Mouse (Mus musculus): Measurements from ENCODE around the gene Zfp28. TPM values are rescaled to one million over a fixed set of nuclear protein-coding genes. Genes with fewer than 3 reads are reported as not detected.
"Not testable (repeated sequence)": the region's sequence is repeated elsewhere in the genome, so short reads cannot be mapped to it uniquely, and the experiment has no call there.

The Zfp28 gene
- polyA plus RNA-seq, 1 experiment from 2014 or later, result 12.6 TPM

DNA sequence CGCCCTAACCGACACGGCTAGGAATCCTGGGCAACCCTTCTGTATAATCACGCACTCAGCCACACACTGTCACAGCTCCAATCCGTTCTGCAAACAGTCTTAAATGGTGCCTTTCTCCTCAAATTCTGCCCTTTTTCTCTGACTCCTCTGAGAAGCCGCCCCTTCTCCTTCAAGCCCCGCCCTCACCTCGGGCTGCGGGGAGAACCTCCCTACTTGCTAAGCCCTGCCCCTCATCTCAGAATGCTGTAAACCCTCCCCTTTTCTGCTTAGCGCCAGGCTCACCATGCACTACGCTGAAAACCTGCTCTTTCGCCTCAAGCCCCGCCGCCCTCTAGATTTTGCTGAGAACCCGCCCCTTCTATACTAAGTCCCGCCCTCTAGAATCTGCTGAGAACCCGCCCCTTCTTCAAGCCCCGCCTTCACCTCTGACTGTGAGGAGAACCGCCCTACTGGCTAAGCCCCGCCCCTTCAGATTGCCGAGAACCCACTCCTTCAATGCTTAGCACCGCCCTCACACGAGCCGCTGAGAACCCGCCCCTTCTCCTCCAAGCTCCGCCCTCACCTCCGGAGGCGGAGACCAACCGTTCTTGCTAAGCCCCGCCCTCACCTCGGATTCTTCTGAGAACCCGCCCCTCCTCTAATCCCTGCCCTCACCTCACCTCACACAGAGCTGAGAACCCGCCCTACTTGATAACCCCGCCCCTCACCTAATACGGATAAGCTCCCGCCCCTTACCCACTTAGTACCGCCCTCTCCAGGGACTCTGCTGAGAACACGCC is 20.6 kb upstream of the Zfp28 start:
- DNase-seq (ENCODE audit: low spot score, missing footprints), result peak; percentile 100
- ATAC-seq (ENCODE audit: low FRiP score), result peak; percentile 94
- peak overlapping the region; percentile 82 for H3K27ac ChIP-seq (ENCODE audit: low read depth, low read length)
- no peaks in the 10 kb centered on the region for H3K9me3 ChIP-seq (ENCODE audit: control insufficient read depth, low read length)
- no peaks in the 10 kb centered on the region for H3K27me3 ChIP-seq (ENCODE audit: control insufficient read depth, insufficient read depth, low read length)
- peak overlapping the region; percentile 26 for H3K4me3 ChIP-seq (ENCODE audit: low read depth, low read length)
- whole genome bisulfite sequencing, result 1% methylated on average over 38 of the region's 38 CpGs
- peak overlapping the region; percentile 52 for H3K4me2 ChIP-seq
- H3K36me3 ChIP-seq (ENCODE audit: control insufficient read depth, insufficient read depth, low read length), result no peaks in the 10 kb centered on the region
- H3K9ac ChIP-seq (ENCODE audit: low read length), result peak overlapping the region; percentile 53
- peaks cover 4% of the 10 kb centered on the region; the same call in 1 of the 2 replicates for H3K4me1 ChIP-seq (ENCODE audit: control insufficient read depth, insufficient read depth, low read length)

DNA sequence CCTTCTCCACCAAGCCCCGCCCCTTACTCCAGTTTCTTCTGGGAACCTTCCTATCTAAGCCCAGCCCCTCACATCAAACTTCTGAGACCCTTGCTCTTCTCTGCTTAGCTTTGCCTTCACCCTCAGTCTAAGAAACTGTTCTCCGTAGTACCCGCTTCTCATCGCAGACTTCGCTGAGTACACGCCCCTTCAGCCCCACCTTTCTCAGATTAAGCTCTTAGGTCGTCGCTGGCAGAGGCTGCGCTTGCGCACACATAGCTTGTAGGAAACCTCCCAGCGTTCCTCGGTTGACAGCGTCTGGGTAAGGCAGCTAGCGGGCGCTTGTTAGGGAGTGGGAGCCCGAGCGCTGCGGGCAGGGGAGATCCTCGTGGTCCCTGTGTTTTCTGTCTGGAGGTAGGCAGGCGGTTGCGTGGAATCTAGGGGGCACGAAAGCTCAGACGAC is 20.0 kb upstream of the Zfp28 start, which contains the start of gene Zfp78:
TSS of gene Zfp78 (plus strand) at position 234 of the 442 bp plus-strand sequence.
- Histone ChIP-seq H3K9ac (ENCODE audit: low read length) (peak within 1 kb of the TSS; percentile 53), H3K36me3 (ENCODE audit: control insufficient read depth, insufficient read depth, low read length) (no peaks in the 10 kb centered on the region), H3K9me3 (ENCODE audit: control insufficient read depth, low read length) (no peaks in the 10 kb centered on the region), H3K27ac (ENCODE audit: low read depth, low read length) (peak within 1 kb of the TSS; percentile 82), H3K4me2 (peak within 1 kb of the TSS; percentile 52), H3K4me1 (ENCODE audit: control insufficient read depth, insufficient read depth, low read length) (peaks cover 4% of the 10 kb centered on the region; the same call in 1 of the 2 replicates), H3K27me3 (ENCODE audit: control insufficient read depth, insufficient read depth, low read length) (no peaks in the 10 kb centered on the region), H3K4me3 (ENCODE audit: low read depth, low read length) (peak within 1 kb of the TSS; percentile 26)
- DNase-seq (ENCODE audit: low spot score, missing footprints), result peak; percentile 99
- WGBS, result under 1% methylated on average over 23 of the region's 23 CpGs
- peak; percentile 82 for ATAC-seq (ENCODE audit: low FRiP score)

DNA sequence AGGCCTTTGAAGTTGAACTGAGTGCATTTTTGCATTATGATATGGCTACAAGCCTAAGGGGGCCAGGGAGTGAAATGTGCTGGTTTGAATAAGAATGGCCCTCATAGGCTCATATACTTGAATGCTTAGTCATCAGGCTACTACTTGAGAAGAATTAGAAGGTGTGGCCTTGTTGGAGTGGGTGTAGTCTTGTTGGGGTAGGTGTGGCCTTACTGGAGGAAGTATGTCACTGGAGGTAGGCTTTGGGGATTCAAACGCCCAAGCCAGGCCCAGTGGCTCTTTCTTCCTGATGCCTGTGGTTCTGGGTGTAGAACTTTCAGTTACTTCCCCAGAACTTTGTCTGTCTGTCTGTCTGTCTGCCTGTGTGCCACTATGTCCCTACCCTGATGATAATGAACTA is 18.3 kb upstream of the Zfp28 start:
- no peak overlapping the region for H3K4me3 ChIP-seq (ENCODE audit: low read depth, low read length)
- no peaks in the 10 kb centered on the region for H3K27me3 ChIP-seq (ENCODE audit: control insufficient read depth, insufficient read depth, low read length)
- H3K36me3 ChIP-seq (ENCODE audit: control insufficient read depth, insufficient read depth, low read length), result no peaks in the 10 kb centered on the region
- ATAC-seq (ENCODE audit: low FRiP score) (no peak), DNase-seq (ENCODE audit: low spot score, missing footprints) (no peak)
- H3K4me1 ChIP-seq (ENCODE audit: control insufficient read depth, insufficient read depth, low read length), result peaks cover 4% of the 10 kb centered on the region; the same call in 1 of the 2 replicates
- no peak overlapping the region for H3K27ac ChIP-seq (ENCODE audit: low read depth, low read length)
- no peak overlapping the region for H3K4me2 ChIP-seq
- H3K9ac ChIP-seq (ENCODE audit: low read length), result no peak overlapping the region
- 47% methylated on average over 1 of the region's 1 CpGs for WGBS
- H3K9me3 ChIP-seq (ENCODE audit: control insufficient read depth, low read length), result no peaks in the 10 kb centered on the region

DNA sequence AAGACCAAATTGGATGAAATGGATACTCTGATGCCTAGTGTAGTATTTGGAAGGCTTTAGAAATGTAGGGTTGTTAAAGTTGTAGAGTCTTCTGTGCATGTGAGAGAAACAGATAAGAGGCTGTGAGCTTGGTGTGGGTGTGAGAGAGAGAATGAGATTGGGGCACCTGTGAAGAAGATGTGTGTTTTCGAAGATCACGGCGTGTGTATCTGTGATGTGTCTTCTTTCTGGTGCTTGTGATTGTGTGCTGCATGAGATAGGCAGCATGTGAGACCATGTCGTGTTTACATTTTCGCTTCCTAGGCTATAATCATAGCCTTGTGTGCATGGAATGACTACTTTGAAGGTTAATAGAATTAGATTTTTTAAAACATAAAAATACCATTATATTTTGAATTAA is 15.9 kb upstream of the Zfp28 start:
- Histone ChIP-seq H3K9ac (ENCODE audit: low read length) (no peak overlapping the region), H3K4me2 (no peak overlapping the region), H3K9me3 (ENCODE audit: control insufficient read depth, low read length) (no peaks in the 10 kb centered on the region), H3K4me3 (ENCODE audit: low read depth, low read length) (no peak overlapping the region), H3K27ac (ENCODE audit: low read depth, low read length) (no peak overlapping the region), H3K27me3 (ENCODE audit: control insufficient read depth, insufficient read depth, low read length) (no peaks in the 10 kb centered on the region), H3K4me1 (ENCODE audit: control insufficient read depth, insufficient read depth, low read length) (peaks cover 3% of the 10 kb centered on the region; the same call in 1 of the 2 replicates), H3K36me3 (ENCODE audit: control insufficient read depth, insufficient read depth, low read length) (no peaks in the 10 kb centered on the region)
- ATAC-seq (ENCODE audit: low FRiP score) (no peak), DNase-seq (ENCODE audit: low spot score, missing footprints) (no peak)
- WGBS, result 89% methylated on average over 5 of the region's 5 CpGs

DNA sequence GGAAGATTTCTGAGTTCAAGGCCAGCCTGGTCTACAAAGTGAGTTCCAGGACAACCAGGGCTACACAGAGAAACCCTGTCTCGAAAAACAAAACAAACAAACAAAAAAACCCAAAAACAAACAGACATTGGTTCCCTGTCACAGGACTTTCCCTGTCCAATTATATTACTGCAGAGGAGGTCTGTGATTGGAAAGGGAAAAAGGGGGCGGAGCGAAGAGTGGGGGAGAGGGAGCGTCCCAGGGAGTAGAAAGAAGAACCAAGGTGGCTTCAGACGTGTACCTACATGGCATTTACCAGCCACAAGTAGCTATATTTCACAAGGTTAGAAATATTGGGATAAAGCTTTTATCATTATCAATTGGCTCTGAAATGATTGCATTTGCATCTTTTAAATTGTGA is 14.9 kb upstream of the Zfp28 start:
- H3K36me3 ChIP-seq (ENCODE audit: control insufficient read depth, insufficient read depth, low read length); H3K9ac ChIP-seq (ENCODE audit: low read length); H3K4me1 ChIP-seq (ENCODE audit: control insufficient read depth, insufficient read depth, low read length); DNase-seq (ENCODE audit: low spot score, missing footprints); H3K4me2 ChIP-seq; ATAC-seq (ENCODE audit: low FRiP score); H3K27ac ChIP-seq (ENCODE audit: low read depth, low read length); H3K27me3 ChIP-seq (ENCODE audit: control insufficient read depth, insufficient read depth, low read length); H3K4me3 ChIP-seq (ENCODE audit: low read depth, low read length); H3K9me3 ChIP-seq (ENCODE audit: control insufficient read depth, low read length): not testable (repeated sequence)
- 80% methylated on average over 5 of the region's 5 CpGs for WGBS

DNA sequence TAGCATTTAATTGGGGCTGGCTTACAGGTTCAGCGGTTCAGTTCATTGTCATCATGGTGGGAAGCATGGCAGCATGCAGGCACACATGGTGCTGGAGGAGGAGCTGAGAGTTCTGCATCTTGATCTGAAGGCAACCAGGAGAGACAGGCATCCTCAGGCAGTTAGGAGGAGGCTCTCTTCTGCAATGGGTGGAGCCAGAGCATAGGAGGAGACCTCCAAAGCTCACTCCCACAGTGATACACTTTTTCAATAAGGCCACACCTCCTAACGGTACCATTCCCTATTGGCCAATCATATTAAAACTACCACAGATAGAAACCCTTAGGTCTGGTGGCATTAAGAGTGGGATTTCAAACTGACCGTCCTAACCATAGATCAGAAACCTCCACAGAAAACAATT is 13.6 kb upstream of the Zfp28 start:
- DNase-seq (ENCODE audit: low spot score, missing footprints), result no peak
- Histone ChIP-seq H3K4me3 (ENCODE audit: low read depth, low read length) (no peak overlapping the region), H3K27me3 (ENCODE audit: control insufficient read depth, insufficient read depth, low read length) (no peaks in the 10 kb centered on the region), H3K4me1 (ENCODE audit: control insufficient read depth, insufficient read depth, low read length) (no peaks in the 10 kb centered on the region), H3K4me2 (no peak overlapping the region), H3K9me3 (ENCODE audit: control insufficient read depth, low read length) (no peaks in the 10 kb centered on the region), H3K36me3 (ENCODE audit: control insufficient read depth, insufficient read depth, low read length) (no peaks in the 10 kb centered on the region), H3K27ac (ENCODE audit: low read depth, low read length) (no peak overlapping the region), H3K9ac (ENCODE audit: low read length) (no peak overlapping the region)
- 86% methylated on average over 3 of the region's 3 CpGs for WGBS
- ATAC-seq (ENCODE audit: low FRiP score), result no peak

DNA sequence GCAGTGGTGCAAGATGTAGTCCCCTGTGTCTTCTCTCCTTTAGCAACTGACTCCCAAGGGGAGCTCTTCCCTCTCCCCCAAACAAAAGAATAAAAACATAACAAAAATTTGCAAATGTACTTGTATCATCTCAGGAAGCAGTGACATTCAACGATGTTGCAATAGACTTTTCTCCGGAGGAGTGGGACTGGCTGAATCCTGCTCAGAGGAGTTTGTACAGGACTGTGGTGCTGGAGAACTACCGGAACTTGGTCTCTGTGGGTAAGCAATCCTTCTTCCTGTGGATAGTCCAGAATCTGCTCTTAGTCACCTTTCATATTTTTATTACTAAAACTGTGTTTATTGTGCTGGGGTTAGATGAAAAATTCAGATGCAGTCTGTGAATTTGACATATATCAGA is 10.1 kb upstream of the Zfp28 start:
- Histone ChIP-seq H3K4me3 (ENCODE audit: low read depth, low read length) (no peak overlapping the region), H3K27ac (ENCODE audit: low read depth, low read length) (no peak overlapping the region), H3K9ac (ENCODE audit: low read length) (no peak overlapping the region), H3K9me3 (ENCODE audit: control insufficient read depth, low read length) (no peaks in the 10 kb centered on the region), H3K4me1 (ENCODE audit: control insufficient read depth, insufficient read depth, low read length) (no peaks in the 10 kb centered on the region), H3K27me3 (ENCODE audit: control insufficient read depth, insufficient read depth, low read length) (no peaks in the 10 kb centered on the region), H3K4me2 (no peak overlapping the region), H3K36me3 (ENCODE audit: control insufficient read depth, insufficient read depth, low read length) (no peaks in the 10 kb centered on the region)
- 95% methylated on average over 3 of the region's 3 CpGs for WGBS
- no peak for ATAC-seq (ENCODE audit: low FRiP score)
- no peak for DNase-seq (ENCODE audit: low spot score, missing footprints)

DNA sequence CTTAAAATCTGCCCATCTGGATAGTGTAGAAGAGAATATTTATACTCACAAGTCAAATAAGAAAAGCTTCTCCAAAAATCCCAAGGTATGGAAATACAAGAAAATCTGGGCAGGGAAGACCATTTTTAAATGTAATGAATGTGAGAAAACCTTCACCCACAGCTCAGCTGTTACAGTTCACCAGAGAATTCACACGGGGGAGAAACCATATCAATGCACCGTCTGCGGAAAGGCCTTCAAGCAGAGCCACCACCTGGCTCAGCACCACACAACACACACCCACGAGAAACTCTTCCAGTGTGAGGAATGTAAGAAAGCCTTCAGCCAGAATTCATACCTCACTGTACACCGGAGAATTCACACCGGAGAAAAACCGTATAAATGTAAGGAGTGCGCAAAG is 4.7 kb upstream of the Zfp28 start:
- H3K4me3 ChIP-seq (ENCODE audit: low read depth, low read length), result no peak overlapping the region
- H3K36me3 ChIP-seq (ENCODE audit: control insufficient read depth, insufficient read depth, low read length), result no peaks in the 10 kb centered on the region
- H3K4me1 ChIP-seq (ENCODE audit: control insufficient read depth, insufficient read depth, low read length), result peaks cover 6% of the 10 kb centered on the region
- 91% methylated on average over 8 of the region's 8 CpGs for WGBS
- H3K4me2 ChIP-seq, result no peak overlapping the region
- no peaks in the 10 kb centered on the region for H3K27me3 ChIP-seq (ENCODE audit: control insufficient read depth, insufficient read depth, low read length)
- no peak overlapping the region for H3K9ac ChIP-seq (ENCODE audit: low read length)
- no peak overlapping the region for H3K27ac ChIP-seq (ENCODE audit: low read depth, low read length)
- no peak for DNase-seq (ENCODE audit: low spot score, missing footprints)
- ATAC-seq (ENCODE audit: low FRiP score), result no peak
- no peaks in the 10 kb centered on the region for H3K9me3 ChIP-seq (ENCODE audit: control insufficient read depth, low read length)

DNA sequence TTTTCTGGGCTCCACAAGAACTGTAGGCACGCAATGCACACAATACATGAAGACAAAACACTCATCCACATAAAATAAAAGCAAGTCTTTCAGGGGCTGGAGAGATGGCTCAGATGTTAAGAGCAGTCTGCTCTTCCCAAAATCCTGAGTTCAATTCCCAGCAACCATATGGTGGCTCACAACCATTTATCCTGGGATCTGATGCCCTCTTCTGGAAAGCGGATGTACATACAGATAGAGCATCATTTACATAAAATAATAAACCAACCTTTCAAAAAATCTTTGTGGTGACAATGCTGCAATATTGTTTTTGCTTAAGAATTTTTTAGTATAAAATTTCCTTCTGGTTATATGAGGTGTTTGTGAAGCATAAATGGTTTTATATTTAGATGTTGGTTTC is 1.7 kb upstream of the Zfp28 start:
- 84% methylated on average over 2 of the region's 2 CpGs for WGBS
- no peak for ATAC-seq (ENCODE audit: low FRiP score)

More for the DNA sequence above, 1.7 kb upstream of the Zfp28 start:
- Histone ChIP-seq H3K4me1 (ENCODE audit: control insufficient read depth, insufficient read depth, low read length) (peaks cover 10% of the 10 kb centered on the region), H3K27me3 (ENCODE audit: control insufficient read depth, insufficient read depth, low read length) (no peaks in the 10 kb centered on the region), H3K9me3 (ENCODE audit: control insufficient read depth, low read length) (no peaks in the 10 kb centered on the region), H3K4me3 (ENCODE audit: low read depth, low read length) (no peak overlapping the region), H3K27ac (ENCODE audit: low read depth, low read length) (no peak overlapping the region), H3K9ac (ENCODE audit: low read length) (no peak overlapping the region), H3K4me2 (no peak overlapping the region), H3K36me3 (ENCODE audit: control insufficient read depth, insufficient read depth, low read length) (no peaks in the 10 kb centered on the region)
- DNase-seq (ENCODE audit: low spot score, missing footprints), result no peak

Data from midbrain, embryonic 11.5 days (tissue).